Mouse (Mus musculus) cerebellum, postnatal 36 days (tissue): ENCODE measurements around the gene Magea3.
"Not testable (repeated sequence)": the region's sequence is repeated elsewhere in the genome, so short reads cannot be mapped to it uniquely, and the experiment has no call there.

ENCODE experiments used
- DNase-seq, 2 experiments: peaks; one replicate each; pipeline ENCODE4 v3.0.0; 2021 to 2022; ENCODE audit warnings: mixed read lengths in 2 of 2

The Magea3 gene

GRCm38 (mm10) chrX:154949405-154949804, at the start of gene Magea3:
TSS of gene Magea3 (minus strand) at chrX:154949505.
- not testable (repeated sequence) for DNase-seq

- not testable (repeated sequence) for DNase-seq
Observed at GRCm38 (mm10) chrX:154995750-154996149, 46.4 kb upstream of the Magea3 start, which contains the start of gene Magea8. TSS of gene Magea8 (minus strand) at chrX:154995850.

DNA sequence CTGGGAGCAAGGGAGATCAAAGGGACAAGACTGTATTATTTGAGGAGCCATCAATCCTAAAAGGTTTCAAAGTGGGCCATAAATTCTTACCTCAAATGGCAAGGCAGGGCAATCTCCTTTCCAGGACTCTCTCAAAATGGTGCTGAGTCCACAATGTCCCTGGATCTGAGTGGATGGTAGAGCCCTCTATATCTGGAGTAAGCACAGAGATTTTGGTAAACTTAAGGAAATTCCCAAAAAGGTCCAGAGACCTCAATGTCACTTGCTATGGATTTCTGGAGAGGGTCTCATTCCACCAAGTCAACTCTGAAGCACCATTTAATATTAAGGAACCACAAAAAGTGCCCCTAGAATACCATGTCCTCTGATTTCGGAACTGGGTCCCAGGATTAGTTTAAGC, 13.4 kb downstream of the Magea3 start, which contains the start of gene Magea6:
Gene Magea6 (minus strand): TSS at position 101 of the 400 bp plus-strand sequence.
- DNase-seq: not testable (repeated sequence)
